Mouse (Mus musculus) spleen, adult 2 months (tissue): ENCODE measurements around the gene Amdhd2.
"Not testable (repeated sequence)": the region's sequence is repeated elsewhere in the genome, so short reads cannot be mapped to it uniquely, and the experiment has no call there.

Source experiments
- CTCF ChIP-seq: fragments of 200-500 bp; IDR thresholded peaks from 2 replicates; pipeline ENCODE4 v1.5.1; 2011; ENCODE audit warnings: mild to moderate bottlenecking, inconsistent platforms; ENCODE audit not compliant: insufficient read depth, insufficient read length, insufficient replicate concordance; ENCODE audit errors: extremely low read depth
- POLR2A ChIP-seq: fragments of 200-500 bp; IDR thresholded peaks from 2 replicates; pipeline ENCODE4 v1.6.1; 2011; ENCODE audit warnings: low read depth, low read length, inconsistent platforms

DNA sequence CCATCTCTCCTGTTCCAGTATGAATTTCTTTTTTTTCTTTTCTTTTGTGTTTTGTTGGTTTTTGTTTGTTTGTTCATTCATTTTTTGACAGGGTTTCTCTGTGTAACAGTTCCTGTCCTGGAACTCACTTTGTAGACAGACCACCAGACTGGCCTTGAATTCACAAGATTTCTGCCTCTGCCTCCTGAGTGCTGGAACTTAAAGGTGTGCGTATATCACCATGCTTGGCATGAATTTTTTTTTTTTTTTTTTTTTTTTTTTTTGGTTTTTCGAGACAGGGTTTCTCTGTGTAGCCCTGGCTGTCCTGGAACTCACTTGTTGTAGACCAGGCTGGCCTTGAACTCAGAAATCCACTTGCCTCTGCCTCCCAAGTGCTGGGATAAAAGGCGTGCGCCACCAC, 34.3 kb downstream of the Amdhd2 start:
- TF ChIP-seq POLR2A, CTCF: not testable (repeated sequence)
